Mouse (Mus musculus) midbrain, postnatal 0 days (tissue): ENCODE results near the gene Rassf7. TPM values are rescaled to one million over a fixed set of nuclear protein-coding genes. Genes with fewer than 3 reads are reported as not detected.

Source experiments
- ATAC-seq: fragments of 200-750 bp; cut with Nextera tagmentation; 2 replicates; pipeline ENCODE4 v1.8.0; 2017; ENCODE audit warnings: moderate number of reproducible peaks, mild to moderate bottlenecking, moderate TSS enrichment, moderate library complexity; ENCODE audit not compliant: low FRiP score
- DNase-seq: peaks from one replicate; pipeline ENCODE4 v3.0.0-alpha.2; 2015; ENCODE audit warnings: low spot score
- H3K27ac ChIP-seq: fragments of 300-500 bp; sonication (generic); 2 replicates; pipeline ENCODE4 v1.5.1; 2014; ENCODE audit warnings: low read depth, mild to moderate bottlenecking, low read length, mixed read lengths
- H3K27me3 ChIP-seq: fragments of 300-500 bp; sonication (generic); 2 replicates; pipeline ENCODE4 v1.6.1; 2014; ENCODE audit warnings: low read length, control low read depth, mixed read lengths; ENCODE audit not compliant: insufficient read depth
- H3K36me3 ChIP-seq: fragments of 300-500 bp; sonication (generic); 2 replicates; pipeline ENCODE4 v1.6.1; 2014; ENCODE audit warnings: low read length, control low read depth, mixed read lengths; ENCODE audit not compliant: insufficient read depth
- H3K4me1 ChIP-seq: fragments of 300-500 bp; sonication (generic); 2 replicates; pipeline ENCODE4 v1.6.1; 2014; ENCODE audit warnings: mild to moderate bottlenecking, control low read depth, antibody characterized with exemption, low read length, mixed read lengths; ENCODE audit not compliant: insufficient read depth
- H3K4me2 ChIP-seq: fragments of 300-500 bp; sonication (generic); 2 replicates; pipeline ENCODE4 v1.6.1; 2014; ENCODE audit warnings: low read depth, mild to moderate bottlenecking, low read length, mixed read lengths; ENCODE audit not compliant: poor library complexity, severe bottlenecking
- H3K4me3 ChIP-seq: fragments of 300-500 bp; sonication (generic); 2 replicates; pipeline ENCODE4 v1.5.1; 2014; ENCODE audit warnings: low read depth, mild to moderate bottlenecking, low read length, moderate library complexity
- H3K9ac ChIP-seq: fragments of 300-500 bp; sonication (generic); replicated peaks from 2 replicates; pipeline ENCODE4 v1.6.1; 2014; ENCODE audit warnings: mild to moderate bottlenecking, low read length, moderate library complexity, mixed read lengths; ENCODE audit not compliant: poor library complexity, severe bottlenecking
- H3K9me3 ChIP-seq: fragments of 300-500 bp; sonication (generic); 2 replicates; pipeline ENCODE4 v1.6.1; 2016; ENCODE audit warnings: low read length, control low read depth
- CTCF ChIP-seq: IDR thresholded peaks from 2 replicates; pipeline ENCODE4 v1.5.1; 2016; ENCODE audit warnings: antibody characterized with exemption, mild to moderate bottlenecking
- WGBS: fragments of 180-500 bp; shearing (Covaris S2); extraction: QIAGEN DNeasy Blood & Tissue Kit; methylation state at CpG from one replicate; pipeline ENCODE4 v1.1.7; 2014; 5-methylcytosine and 5-hydroxymethylcytosine counted together
- polyA plus RNA-seq: library from polyadenylated mRNA; unstranded; fragments of >200 nt; fragmentation: Nextera tagmentation; extraction: Ambion mirVana; gene quantifications from 2 replicates; pipeline ENCODE4 v1.2.1, GENCODE M21; 2015
- total RNA-seq: library from RNA; depleted of rRNA; stranded (reverse); fragments of >200 nt; gene quantifications from 2 replicates; pipeline ENCODE4 v1.2.3, GENCODE M21; 2014; rRNA removed

Rassf7 gene
- total RNA-seq (15.5 and 23.5 TPM in 2 replicates), polyA plus RNA-seq (20.7 and 21.7 TPM in 2 replicates)

- H3K4me1 ChIP-seq: peaks cover 9% of the 10 kb centered on the region; the same call in 1 of the 2 replicates
- DNase-seq (peak; percentile 92), ATAC-seq (peak; percentile 91)
- no peaks in the 10 kb centered on the region for H3K27me3 ChIP-seq
- peak within 1 kb of the TSS; percentile 97 for H3K4me2 ChIP-seq
- H3K4me3 ChIP-seq: peak within 1 kb of the TSS; percentile 62
- TF ChIP-seq CTCF: no peak
- no peaks in the 10 kb centered on the region for H3K9me3 ChIP-seq
- peak within 1 kb of the TSS; percentile 56 for H3K9ac ChIP-seq
- H3K27ac ChIP-seq: no peak within 1 kb of the TSS
- 0 out of 2 replicates have a peak, but pooled peaks cover 4% of the 10 kb centered on the region for H3K36me3 ChIP-seq
- WGBS: under 1% methylated on average over 34 of the region's 41 CpGs
Measured at GRCm38 (mm10) chr7:141215101-141215879, at the start of gene Rassf7. TSS of gene Rassf7 (plus strand) at chr7:141215860.

- peak; percentile 30 for DNase-seq
- Histone ChIP-seq H3K27ac (no peak overlapping the region), H3K4me1 (peaks cover under 1% of the 10 kb centered on the region; the same call in 1 of the 2 replicates), H3K36me3 (peaks cover under 1% of the 10 kb centered on the region; the same call in 1 of the 2 replicates), H3K27me3 (no peaks in the 10 kb centered on the region), H3K9me3 (no peaks in the 10 kb centered on the region), H3K4me2 (peak overlapping the region; percentile 48), H3K9ac (peak overlapping the region; percentile 50), H3K4me3 (peak overlapping the region; percentile 29)
- ATAC-seq: no peak
- 24% methylated on average over 7 of the region's 7 CpGs for WGBS
- TF ChIP-seq CTCF: no peak
Measured at GRCm38 (mm10) chr7:141167901-141168517, 47.7 kb upstream of the Rassf7 start.

- Histone ChIP-seq H3K9ac (peak overlapping the region; percentile 50), H3K4me2 (peak overlapping the region; percentile 48), H3K27me3 (no peaks in the 10 kb centered on the region), H3K4me1 (peaks cover 6% of the 10 kb centered on the region; the same call in 1 of the 2 replicates), H3K9me3 (no peaks in the 10 kb centered on the region), H3K36me3 (no peaks in the 10 kb centered on the region), H3K4me3 (peak overlapping the region; percentile 29), H3K27ac (no peak overlapping the region)
- DNase-seq: no peak
- WGBS: 3% methylated on average over 22 of the region's 22 CpGs
- ATAC-seq: no peak
- no peak for TF ChIP-seq CTCF
Measured at GRCm38 (mm10) chr7:141168518-141168953, 47.1 kb upstream of the Rassf7 start.

- Histone ChIP-seq H3K4me1 (peaks cover 6% of the 10 kb centered on the region; the same call in 1 of the 2 replicates), H3K4me2 (no peak overlapping the region), H3K9me3 (no peaks in the 10 kb centered on the region), H3K36me3 (no peaks in the 10 kb centered on the region), H3K4me3 (no peak overlapping the region), H3K9ac (no peak overlapping the region), H3K27me3 (no peaks in the 10 kb centered on the region), H3K27ac (no peak overlapping the region)
- ATAC-seq (no peak), DNase-seq (no peak)
- WGBS: 65% methylated on average over 1 of the region's 1 CpGs
- no peak for TF ChIP-seq CTCF
Measured at GRCm38 (mm10) chr7:141169300-141169699, 46.4 kb upstream of the Rassf7 start.

GRCm38 (mm10) chr7:141169866-141170265 lies 45.8 kb upstream of the Rassf7 start:
- H3K4me3 ChIP-seq: no peak overlapping the region
- no peaks in the 10 kb centered on the region for H3K36me3 ChIP-seq
- ATAC-seq (no peak), DNase-seq (no peak)
- no peaks in the 10 kb centered on the region for H3K27me3 ChIP-seq
- no peak overlapping the region for H3K27ac ChIP-seq
- no peak overlapping the region for H3K9ac ChIP-seq
- peaks cover 6% of the 10 kb centered on the region; the same call in 1 of the 2 replicates for H3K4me1 ChIP-seq
- no peak for TF ChIP-seq CTCF
- no peak overlapping the region for H3K4me2 ChIP-seq
- no peaks in the 10 kb centered on the region for H3K9me3 ChIP-seq
